ENCODE assay signal across 8 mouse cellular contexts in the genomic region with DNA sequence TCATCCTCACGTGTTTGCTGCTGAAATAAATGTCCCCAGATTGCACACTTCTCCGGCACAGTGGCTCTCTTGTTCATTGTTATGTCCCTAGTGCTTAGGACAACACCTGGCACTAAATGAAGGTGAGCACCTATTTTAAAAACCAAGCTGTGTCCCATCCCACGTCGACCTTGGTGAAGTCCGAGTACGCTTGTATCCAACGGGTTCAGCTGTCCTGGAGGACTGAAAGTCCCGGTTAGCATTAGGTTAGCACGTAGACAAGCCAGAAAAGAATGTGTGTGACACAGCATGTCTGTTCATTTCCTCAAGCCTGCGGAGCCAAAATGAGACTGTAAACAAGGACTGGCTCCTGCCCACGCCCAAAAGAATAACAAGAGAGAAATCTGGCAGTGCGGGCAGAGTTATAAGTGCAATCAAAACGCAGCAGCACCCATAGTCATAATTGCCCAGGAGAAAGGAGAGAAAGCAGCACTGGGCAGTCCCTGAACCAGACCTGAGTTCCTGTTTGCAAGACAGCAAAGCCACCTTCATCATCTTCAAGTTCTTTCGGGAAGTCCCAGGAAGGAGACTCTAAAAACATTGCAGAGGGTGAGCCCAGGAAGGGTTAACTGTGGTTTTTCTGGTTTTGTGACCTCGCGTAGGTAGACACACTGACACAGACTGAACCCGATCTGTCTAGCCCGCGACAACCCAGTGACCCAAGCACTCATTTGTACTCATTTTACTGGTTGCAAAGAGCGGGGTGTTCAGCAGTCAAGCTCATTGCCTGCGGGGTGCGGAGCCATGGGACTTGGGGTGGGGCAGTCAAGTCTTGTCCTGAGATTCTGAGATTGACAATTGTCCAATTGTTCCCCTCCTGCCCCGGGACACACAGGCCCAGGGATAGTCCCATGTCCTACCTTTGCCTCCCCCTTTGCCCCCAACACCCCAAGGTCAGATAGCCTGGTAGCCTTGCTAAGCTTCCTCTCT. TPM values are rescaled to one million over a fixed set of nuclear protein-coding genes. Genes with fewer than 3 reads are reported as not detected.
DNase-seq lines count a peak whose midpoint lies in the region; ATAC-seq and TF ChIP-seq lines count a peak whose summit lies in the region.

A gene (minus strand): TSS at position 51 of the 969 bp plus-strand sequence.

- TF ChIP-seq CTCF in testis, adult 2 months (IDR thresholded peaks at IDR 0.05; ENCODE audit: control insufficient read depth, insufficient read depth, insufficient replicate concordance, low read depth, low read length), result no peak

- H3K36me3 ChIP-seq in testis, adult 2 months (ENCODE audit: control insufficient read depth, insufficient read depth, low read length), result no peaks in the 10 kb centered on the region
- no peaks in the 10 kb centered on the region for H3K36me3 ChIP-seq in embryonic facial prominence, embryonic 12.5 days
- H3K36me3 ChIP-seq in heart, embryonic 12.5 days, result peaks cover 10% of the 10 kb centered on the region
- no peaks in the 10 kb centered on the region for H3K36me3 ChIP-seq in stomach, embryonic 14.5 days (ENCODE audit: control insufficient read depth, insufficient read depth, low read length)

- H3K27ac ChIP-seq in testis, adult 2 months (ENCODE audit: control insufficient read depth, insufficient read depth, low read depth, low read length), result peak within 1 kb of the TSS; percentile 85
- peak within 1 kb of the TSS; percentile 70 for H3K27ac ChIP-seq in embryonic facial prominence, embryonic 12.5 days
- H3K27ac ChIP-seq in heart, embryonic 12.5 days (ENCODE audit: poor library complexity, severe bottlenecking), result peak within 1 kb of the TSS; percentile 87
- H3K27ac ChIP-seq in stomach, embryonic 14.5 days (ENCODE audit: low read length), result peak within 1 kb of the TSS; percentile 61

- no peaks in the 10 kb centered on the region for H3K9me3 ChIP-seq in embryonic facial prominence, embryonic 12.5 days
- H3K9me3 ChIP-seq in heart, embryonic 12.5 days (replicated peaks), result no peaks in the 10 kb centered on the region
- H3K9me3 ChIP-seq in stomach, embryonic 14.5 days (ENCODE audit: control insufficient read depth, low read depth, low read length), result no peaks in the 10 kb centered on the region

- H3K27me3 ChIP-seq in testis, adult 2 months (ENCODE audit: control insufficient read depth, insufficient read depth, low read length), result no peaks in the 10 kb centered on the region
- H3K27me3 ChIP-seq in embryonic facial prominence, embryonic 12.5 days, result no peaks in the 10 kb centered on the region
- H3K27me3 ChIP-seq in heart, embryonic 12.5 days (replicated peaks), result no peaks in the 10 kb centered on the region
- no peaks in the 10 kb centered on the region for H3K27me3 ChIP-seq in stomach, embryonic 14.5 days (ENCODE audit: control insufficient read depth, insufficient read depth, low read length)

- peak within 1 kb of the TSS; percentile 76 for H3K4me2 ChIP-seq in embryonic facial prominence, embryonic 12.5 days (replicated peaks)
- peak within 1 kb of the TSS; percentile 68 for H3K4me2 ChIP-seq in heart, embryonic 12.5 days
- H3K4me2 ChIP-seq in stomach, embryonic 14.5 days (replicated peaks; ENCODE audit: low read depth, low read length), result peak within 1 kb of the TSS; percentile 49

- TF ChIP-seq POLR2A in testis, adult 2 months (IDR thresholded peaks at IDR 0.05; ENCODE audit: control insufficient read depth, low read depth, low read length), result no peak

- no peak within 1 kb of the TSS for H3K9ac ChIP-seq in embryonic facial prominence, embryonic 12.5 days
- H3K9ac ChIP-seq in heart, embryonic 12.5 days, result peak within 1 kb of the TSS; percentile 62
- H3K9ac ChIP-seq in stomach, embryonic 14.5 days (replicated peaks; ENCODE audit: low read depth, low read length), result no peak within 1 kb of the TSS

- 73% methylated on average over 23 of the region's 23 CpGs for WGBS in embryonic facial prominence, embryonic 12.5 days
- 78% methylated on average over 23 of the region's 23 CpGs for WGBS in heart, embryonic 12.5 days
- 68% methylated on average over 23 of the region's 23 CpGs for WGBS in stomach, embryonic 14.5 days

- peak within 1 kb of the TSS; percentile 94 for H3K4me3 ChIP-seq in testis, adult 2 months (ENCODE audit: control insufficient read depth, low read depth, low read length)
- peak within 1 kb of the TSS; percentile 88 for H3K4me3 ChIP-seq in embryonic facial prominence, embryonic 12.5 days
- H3K4me3 ChIP-seq in heart, embryonic 12.5 days, result peak within 1 kb of the TSS; percentile 87
- peak within 1 kb of the TSS; percentile 93; the same call in 1 of the 2 replicates for H3K4me3 ChIP-seq in stomach, embryonic 14.5 days (ENCODE audit: low read depth, low read length)

- no peak for DNase-seq in testis, postnatal 14 days (ENCODE audit: low spot score)
- peak; percentile 81 for DNase-seq in layer of hippocampus, adult 9-11 months
- peak; percentile 64 for DNase-seq in lung, postnatal 10 days
- DNase-seq in embryo, embryonic 10.5 days (ENCODE audit: low spot score), result no peak

- H3K4me1 ChIP-seq in testis, adult 2 months (ENCODE audit: control insufficient read depth, insufficient read depth, low read length), result peaks cover 26% of the 10 kb centered on the region
- peaks cover 17% of the 10 kb centered on the region for H3K4me1 ChIP-seq in embryonic facial prominence, embryonic 12.5 days
- peaks cover 29% of the 10 kb centered on the region for H3K4me1 ChIP-seq in heart, embryonic 12.5 days (replicated peaks)
- peaks cover 12% of the 10 kb centered on the region for H3K4me1 ChIP-seq in stomach, embryonic 14.5 days (ENCODE audit: control insufficient read depth, insufficient read depth, low read length)

- ATAC-seq in embryonic facial prominence, embryonic 12.5 days (ENCODE audit: insufficient number of reproducible peaks, insufficient read depth, low FRiP score, low TSS enrichment), result no peak
- ATAC-seq in heart, embryonic 12.5 days (ENCODE audit: insufficient number of reproducible peaks, low FRiP score), result no peak
- ATAC-seq in stomach, embryonic 14.5 days (ENCODE audit: insufficient number of reproducible peaks, insufficient read depth, low FRiP score, low read depth), result no peak

RNA-seq across cellular contexts. Expression of the gene that starts here (rescaled TPM):
- polyA plus RNA-seq in testis, adult 2 months (2012; rRNA removed), result 138 and 141 TPM in 2 replicates
- 163 and 167 TPM in 2 replicates for polyA plus RNA-seq in embryonic facial prominence, embryonic 12.5 days (2016; fragmentation: Nextera tagmentation; extraction: Ambion mirVana)
- 191 TPM in 2 replicates for polyA plus RNA-seq in heart, embryonic 12.5 days (2016; fragmentation: Nextera tagmentation; extraction: Ambion mirVana)
- polyA plus RNA-seq in stomach, embryonic 14.5 days (2014; fragmentation: Nextera tagmentation; extraction: Ambion mirVana), result 157 TPM in 2 replicates

Comparison
In these comparisons a context has a peak if more than half of its experiments do, and no peak if none do; other contexts are left out.
1. DNase-seq: peak in layer of hippocampus, adult 9-11 months (single experiment) and lung, postnatal 10 days (single experiment); none in testis, postnatal 14 days (single experiment) and embryo, embryonic 10.5 days (single experiment).
2. Peak in every context shown above with its lines, with median percentiles within 50 percentile points of each other: H3K27ac ChIP-seq, H3K4me3 ChIP-seq and H3K4me2 ChIP-seq.